Mouse (Mus musculus) neural tube, embryonic 12.5 days (tissue): Measurements from ENCODE around the gene Aqp9. TPM values are rescaled to one million over a fixed set of nuclear protein-coding genes. Genes with fewer than 3 reads are reported as not detected.

Source experiments
- ATAC-seq: fragments of 200-750 bp; cut with Nextera tagmentation; 2 replicates; pipeline ENCODE4 v1.8.0; 2017; ENCODE audit warnings: low read depth, mild to moderate bottlenecking, moderate TSS enrichment, moderate library complexity; ENCODE audit not compliant: low FRiP score
- H3K27ac ChIP-seq: fragments of 300-500 bp; sonication (generic); 2 replicates; pipeline ENCODE4 v1.5.1; 2016
- H3K27me3 ChIP-seq: fragments of 300-500 bp; sonication (generic); replicated peaks from 2 replicates; pipeline ENCODE4 v1.6.1; 2016; ENCODE audit warnings: mild to moderate bottlenecking
- H3K36me3 ChIP-seq: fragments of 300-500 bp; sonication (generic); 2 replicates; pipeline ENCODE4 v1.6.1; 2016; ENCODE audit warnings: mild to moderate bottlenecking
- H3K4me1 ChIP-seq: fragments of 300-500 bp; sonication (generic); 2 replicates; pipeline ENCODE4 v1.6.1; 2016
- H3K4me2 ChIP-seq: fragments of 300-500 bp; sonication (generic); replicated peaks from 2 replicates; pipeline ENCODE4 v1.6.1; 2016; ENCODE audit warnings: mild to moderate bottlenecking
- H3K4me3 ChIP-seq: fragments of 300-500 bp; sonication (generic); 2 replicates; pipeline ENCODE4 v1.5.1; 2016
- H3K9ac ChIP-seq: fragments of 300-500 bp; sonication (generic); 2 replicates; pipeline ENCODE4 v1.6.1; 2016; ENCODE audit warnings: mild to moderate bottlenecking
- H3K9me3 ChIP-seq: fragments of 300-500 bp; sonication (generic); 2 replicates; pipeline ENCODE4 v1.6.1; 2016; ENCODE audit warnings: mild to moderate bottlenecking
- WGBS: fragments of 180-500 bp; shearing (Covaris S2); methylation state at CpG from one replicate; pipeline ENCODE4 v1.1.7; 2016; 5-methylcytosine and 5-hydroxymethylcytosine counted together
- polyA plus RNA-seq: library from polyadenylated mRNA; unstranded; fragments of >200 nt; fragmentation: Nextera tagmentation; extraction: Ambion mirVana; gene quantifications from 2 replicates; pipeline ENCODE4 v1.2.1, GENCODE M21; 2016

Gene Aqp9
- polyA plus RNA-seq, 1 experiment from 2014 or later: 0.09 TPM

- Histone ChIP-seq H3K9ac (no peak overlapping the region), H3K27me3 (no peaks in the 10 kb centered on the region), H3K4me1 (no peaks in the 10 kb centered on the region), H3K27ac (no peak overlapping the region), H3K4me3 (no peak overlapping the region), H3K4me2 (no peak overlapping the region), H3K9me3 (no peaks in the 10 kb centered on the region), H3K36me3 (no peaks in the 10 kb centered on the region)
- 58% methylated on average over 6 of the region's 6 CpGs for WGBS
- no peak for ATAC-seq
Observed at GRCm38 (mm10) chr9:71068866-71069390, 99.6 kb downstream of the Aqp9 start.

GRCm38 (mm10) chr9:71067156-71067555 lies 101.3 kb downstream of the Aqp9 start:
- WGBS: 88% methylated on average over 5 of the region's 5 CpGs

GRCm38 (mm10) chr9:71066491-71066890 lies 102.0 kb downstream of the Aqp9 start:
- H3K4me3 ChIP-seq: no peak overlapping the region
- no peaks in the 10 kb centered on the region for H3K9me3 ChIP-seq
- no peaks in the 10 kb centered on the region for H3K27me3 ChIP-seq
- 77% methylated on average over 7 of the region's 7 CpGs for WGBS
- H3K36me3 ChIP-seq: no peaks in the 10 kb centered on the region
- H3K4me2 ChIP-seq: no peak overlapping the region
- no peak overlapping the region for H3K9ac ChIP-seq
- ATAC-seq: no peak
- no peaks in the 10 kb centered on the region for H3K4me1 ChIP-seq
- H3K27ac ChIP-seq: no peak overlapping the region

More at GRCm38 (mm10) chr9:71067156-71067555, 101.3 kb downstream of the Aqp9 start:
- Histone ChIP-seq H3K27ac (no peak overlapping the region), H3K36me3 (no peaks in the 10 kb centered on the region), H3K27me3 (no peaks in the 10 kb centered on the region), H3K4me2 (no peak overlapping the region), H3K9ac (no peak overlapping the region), H3K4me3 (no peak overlapping the region), H3K4me1 (no peaks in the 10 kb centered on the region), H3K9me3 (no peaks in the 10 kb centered on the region)
- no peak for ATAC-seq

GRCm38 (mm10) chr9:71065343-71065875 lies 103.1 kb downstream of the Aqp9 start:
- Histone ChIP-seq H3K27me3 (no peaks in the 10 kb centered on the region), H3K4me3 (no peak overlapping the region), H3K36me3 (no peaks in the 10 kb centered on the region), H3K9ac (no peak overlapping the region), H3K4me1 (no peaks in the 10 kb centered on the region), H3K9me3 (no peaks in the 10 kb centered on the region), H3K4me2 (no peak overlapping the region), H3K27ac (no peak overlapping the region)
- no peak for ATAC-seq
- WGBS: 61% methylated on average over 6 of the region's 6 CpGs

- Histone ChIP-seq H3K9me3 (no peaks in the 10 kb centered on the region), H3K4me1 (no peaks in the 10 kb centered on the region), H3K27ac (no peak overlapping the region), H3K36me3 (no peaks in the 10 kb centered on the region), H3K9ac (no peak overlapping the region), H3K27me3 (no peaks in the 10 kb centered on the region), H3K4me2 (no peak overlapping the region), H3K4me3 (no peak overlapping the region)
- WGBS: 73% methylated on average over 8 of the region's 8 CpGs
- ATAC-seq: no peak
Observed at GRCm38 (mm10) chr9:71064291-71064840, 104.1 kb downstream of the Aqp9 start.

DNA sequence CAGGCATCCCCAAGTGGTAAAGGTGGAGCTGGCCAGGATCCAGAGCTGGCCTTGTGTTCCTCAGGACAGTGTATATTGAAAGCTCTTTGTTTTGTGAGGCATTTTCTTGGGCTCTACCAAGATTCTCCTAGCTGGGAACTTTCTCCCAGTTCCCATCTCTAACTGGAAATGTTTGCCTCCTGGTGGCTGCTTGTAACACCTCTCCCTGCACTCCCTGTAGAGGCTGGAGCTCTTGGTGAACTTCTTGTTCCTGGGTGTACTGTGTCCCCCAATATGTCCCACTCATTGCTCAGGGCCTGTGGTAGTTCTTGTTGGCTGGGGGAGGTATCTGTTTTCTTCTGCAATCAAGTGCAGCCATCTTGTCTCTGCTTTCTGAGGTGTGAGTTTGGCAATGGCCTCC lies 104.9 kb downstream of the Aqp9 start:
- ATAC-seq: no peak
- H3K27me3 ChIP-seq: no peaks in the 10 kb centered on the region
- no peaks in the 10 kb centered on the region for H3K4me1 ChIP-seq
- H3K9ac ChIP-seq: no peak overlapping the region
- no peak overlapping the region for H3K4me3 ChIP-seq
- no peak overlapping the region for H3K4me2 ChIP-seq
- H3K36me3 ChIP-seq: no peaks in the 10 kb centered on the region
- H3K27ac ChIP-seq: no peak overlapping the region
- no peaks in the 10 kb centered on the region for H3K9me3 ChIP-seq

DNA sequence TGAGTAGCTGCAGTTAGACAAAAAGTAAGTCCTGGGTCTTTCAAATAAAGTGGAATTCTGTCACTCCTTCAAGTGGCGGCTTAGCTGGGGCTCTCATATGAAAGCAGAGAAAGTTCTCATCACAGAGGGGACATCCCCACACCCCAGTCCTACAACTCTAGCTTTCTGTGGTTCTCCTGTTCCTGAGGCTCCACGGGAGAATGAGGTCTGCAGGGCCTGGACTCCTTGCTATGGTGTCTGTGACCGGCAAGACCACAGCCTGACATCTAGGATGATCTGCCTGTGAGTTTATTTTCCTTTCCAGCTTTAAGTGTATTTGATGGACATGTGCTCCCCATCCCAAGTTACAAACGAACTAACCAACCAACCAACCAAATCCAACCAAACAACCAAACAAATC lies 105.5 kb downstream of the Aqp9 start:
- no peak overlapping the region for H3K27ac ChIP-seq
- WGBS: 84% methylated on average over 4 of the region's 4 CpGs
- H3K4me2 ChIP-seq: no peak overlapping the region
- no peaks in the 10 kb centered on the region for H3K4me1 ChIP-seq
- H3K9me3 ChIP-seq: no peaks in the 10 kb centered on the region
- H3K4me3 ChIP-seq: no peak overlapping the region
- no peaks in the 10 kb centered on the region for H3K27me3 ChIP-seq
- no peaks in the 10 kb centered on the region for H3K36me3 ChIP-seq
- no peak overlapping the region for H3K9ac ChIP-seq
- ATAC-seq: no peak

DNA sequence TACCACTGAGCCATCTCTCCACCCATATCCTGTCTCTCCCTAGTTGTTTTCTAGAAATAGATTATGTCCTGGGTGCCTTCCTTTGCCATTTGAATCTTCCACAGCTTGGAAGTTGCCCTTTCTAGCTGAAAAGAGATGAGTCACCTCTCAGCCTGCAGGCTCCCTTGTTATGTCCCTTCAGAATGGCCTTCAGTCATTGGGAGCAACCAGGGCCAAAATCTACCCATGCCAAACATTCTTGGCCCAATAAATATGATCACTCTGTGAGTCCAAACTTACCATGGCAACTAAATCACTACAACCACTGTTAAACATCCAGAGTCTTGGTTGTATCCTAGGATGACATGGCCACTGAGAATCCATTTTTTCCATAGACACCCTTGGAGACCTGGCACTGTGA lies 106.2 kb downstream of the Aqp9 start:
- Histone ChIP-seq H3K4me1 (no peaks in the 10 kb centered on the region), H3K9ac (no peak overlapping the region), H3K27ac (no peak overlapping the region), H3K9me3 (no peaks in the 10 kb centered on the region), H3K27me3 (no peaks in the 10 kb centered on the region), H3K4me3 (no peak overlapping the region), H3K4me2 (no peak overlapping the region), H3K36me3 (no peaks in the 10 kb centered on the region)
- ATAC-seq: no peak

Other genes starting within 250 kb of the Aqp9 start
- 0.15 TPM in 1 of 2 replicates, not detected in the other for gene Lipc, start 216.5 kb downstream of the Aqp9 start, polyA plus RNA-seq
- gene Aldh1a2, start 47.1 kb upstream of the Aqp9 start, polyA plus RNA-seq: 91.0 and 100 TPM in 2 replicates